Mouse (Mus musculus) forebrain, embryonic 16.5 days (tissue): Measurements from ENCODE around the gene Lgr6. TPM values are rescaled to one million over a fixed set of nuclear protein-coding genes. Genes with fewer than 3 reads are reported as not detected.

Source experiments
- ATAC-seq: fragments of 200-750 bp; cut with Nextera tagmentation; 2 replicates; pipeline ENCODE4 v1.8.0; 2017; ENCODE audit warnings: mild to moderate bottlenecking, moderate library complexity
- H3K27ac ChIP-seq: fragments of 300-500 bp; sonication (generic); 2 replicates; pipeline ENCODE4 v1.5.1; 2014; ENCODE audit warnings: low read length, control low read depth
- H3K27me3 ChIP-seq: fragments of 300-500 bp; sonication (generic); replicated peaks from 2 replicates; pipeline ENCODE4 v1.6.1; 2014; ENCODE audit warnings: low read length; ENCODE audit not compliant: control insufficient read depth, insufficient read depth
- H3K36me3 ChIP-seq: fragments of 300-500 bp; sonication (generic); 2 replicates; pipeline ENCODE4 v1.6.1; 2014; ENCODE audit not compliant: control insufficient read depth, insufficient read depth
- H3K4me1 ChIP-seq: fragments of 300-500 bp; sonication (generic); replicated peaks from 2 replicates; pipeline ENCODE4 v1.6.1; 2014; ENCODE audit warnings: low read length; ENCODE audit not compliant: control insufficient read depth, insufficient read depth
- H3K4me2 ChIP-seq: fragments of 300-500 bp; sonication (generic); 2 replicates; pipeline ENCODE4 v1.6.1; 2014; ENCODE audit warnings: mild to moderate bottlenecking, low read length, control low read depth
- H3K4me3 ChIP-seq: fragments of 300-500 bp; sonication (generic); replicated peaks from 2 replicates; pipeline ENCODE4 v1.5.1; 2014; ENCODE audit warnings: mild to moderate bottlenecking, low read length, control low read depth
- H3K9ac ChIP-seq: fragments of 300-500 bp; sonication (generic); replicated peaks from 2 replicates; pipeline ENCODE4 v1.6.1; 2014; ENCODE audit warnings: low read depth, low read length, control low read depth
- H3K9me3 ChIP-seq: fragments of 300-500 bp; sonication (generic); 2 replicates; pipeline ENCODE4 v1.6.1; 2016; ENCODE audit warnings: low read length; ENCODE audit not compliant: control insufficient read depth
- WGBS: fragments of 180-500 bp; shearing (Covaris S2); extraction: QIAGEN DNeasy Blood & Tissue Kit; methylation state at CpG from one replicate; pipeline ENCODE4 v1.1.7; 2014; 5-methylcytosine and 5-hydroxymethylcytosine counted together
- polyA plus RNA-seq: library from polyadenylated mRNA; unstranded; fragments of >200 nt; fragmentation: Nextera tagmentation; extraction: Ambion mirVana; gene quantifications from 2 replicates; pipeline ENCODE4 v1.2.1, GENCODE M21; 2015

Gene Lgr6
- polyA plus RNA-seq: 0.53 and 0.60 TPM in 2 replicates

DNA sequence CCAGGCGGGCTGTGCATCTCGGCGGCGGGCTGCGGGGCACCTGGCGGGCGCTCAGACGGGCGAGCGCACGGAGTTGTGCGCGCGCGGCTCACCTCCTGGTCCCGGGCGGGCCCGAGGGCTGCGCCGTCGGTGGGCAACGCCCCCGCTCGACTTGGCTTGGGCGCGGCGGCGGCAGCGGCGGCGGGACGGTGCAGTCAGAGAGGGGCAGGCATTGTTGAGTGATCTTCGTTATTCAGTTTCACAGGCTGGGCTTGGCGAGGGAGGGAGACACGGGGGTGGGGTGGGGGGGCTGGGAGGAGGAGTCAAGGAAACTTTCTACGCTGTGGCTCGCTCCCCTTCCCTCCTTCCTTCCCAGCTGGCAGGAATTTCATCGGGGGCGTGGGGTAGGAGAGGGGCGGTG, at the start of gene Lgr6:
TSS of gene Lgr6 (minus strand) at position 153 of the 400 bp plus-strand sequence.
- H3K36me3 ChIP-seq: no peaks in the 10 kb centered on the region
- H3K4me1 ChIP-seq: peaks cover 11% of the 10 kb centered on the region
- H3K4me2 ChIP-seq: peak within 1 kb of the TSS; percentile 61
- WGBS: 0% methylated on average over 40 of the region's 40 CpGs
- H3K9me3 ChIP-seq: no peaks in the 10 kb centered on the region
- H3K9ac ChIP-seq: peak within 1 kb of the TSS; percentile 40
- no peak within 1 kb of the TSS for H3K27ac ChIP-seq
- H3K4me3 ChIP-seq: peak within 1 kb of the TSS; percentile 36
- peaks cover 29% of the 10 kb centered on the region for H3K27me3 ChIP-seq
- peak; percentile 16; the same call in 1 of the 2 replicates for ATAC-seq

DNA sequence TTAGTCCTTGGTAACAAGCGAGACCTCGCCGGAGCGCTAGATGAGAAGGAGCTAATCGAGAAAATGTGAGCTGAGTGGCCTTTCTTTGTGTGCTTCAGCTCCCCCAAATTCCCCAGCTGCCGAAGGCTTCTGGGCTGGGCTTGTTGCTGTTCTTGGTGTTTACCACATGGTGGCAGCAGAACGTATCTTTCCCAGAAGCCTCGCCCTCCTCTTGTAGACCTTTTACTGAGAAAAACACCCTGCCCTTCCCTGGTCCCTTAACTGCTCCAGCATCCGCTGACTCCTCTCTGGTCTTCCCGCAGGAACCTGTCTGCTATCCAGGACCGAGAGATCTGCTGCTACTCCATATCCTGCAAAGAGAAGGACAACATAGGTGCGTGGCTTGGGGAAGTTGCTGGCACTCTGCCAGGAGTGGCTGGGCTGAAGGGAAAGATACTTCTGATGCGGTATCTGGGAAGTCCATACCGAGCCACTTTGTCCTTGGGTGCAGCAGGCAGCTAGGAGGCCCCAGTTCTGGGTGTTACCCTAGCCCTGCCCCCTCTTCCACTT, 49.4 kb upstream of the Lgr6 start:
- H3K9me3 ChIP-seq: no peaks in the 10 kb centered on the region
- peaks cover 10% of the 10 kb centered on the region; the same call in 1 of the 2 replicates for H3K36me3 ChIP-seq
- 2% methylated on average over 14 of the region's 14 CpGs for WGBS

DNA sequence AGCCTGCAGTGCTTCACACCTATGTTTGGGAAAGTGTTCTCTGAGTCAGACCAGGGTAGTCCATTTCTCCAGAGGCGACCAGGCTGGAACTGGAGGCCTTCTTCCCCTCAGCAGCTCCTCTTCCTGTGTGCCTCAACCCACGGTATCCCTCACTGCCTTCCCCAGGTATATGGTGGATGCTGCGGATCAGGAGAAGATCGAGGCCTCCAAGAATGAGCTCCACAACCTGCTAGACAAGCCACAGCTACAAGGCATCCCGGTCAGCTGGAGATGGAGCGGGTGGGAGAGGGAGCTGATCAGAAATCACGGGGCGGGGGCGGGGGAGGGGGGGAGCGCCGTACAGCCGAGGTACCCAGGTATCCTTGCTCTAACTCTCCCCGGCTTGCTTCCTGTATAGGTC, 48.9 kb upstream of the Lgr6 start:
- Histone ChIP-seq H3K9ac (peak overlapping the region; percentile 58), H3K4me2 (peak overlapping the region; percentile 41), H3K27ac (peak overlapping the region; percentile 88), H3K4me3 (peak overlapping the region; percentile 4; the same call in 1 of the 2 replicates), H3K36me3 (peaks cover 10% of the 10 kb centered on the region; the same call in 1 of the 2 replicates), H3K4me1 (peaks cover 42% of the 10 kb centered on the region), H3K9me3 (no peaks in the 10 kb centered on the region), H3K27me3 (no peaks in the 10 kb centered on the region)
- ATAC-seq: no peak; the same call in 1 of the 2 replicates
- 16% methylated on average over 13 of the region's 13 CpGs for WGBS

More for the DNA sequence above, 49.4 kb upstream of the Lgr6 start:
- Histone ChIP-seq H3K9ac (peak overlapping the region; percentile 58), H3K27me3 (no peaks in the 10 kb centered on the region), H3K27ac (peak overlapping the region; percentile 88), H3K4me3 (peak overlapping the region; percentile 18; the same call in 1 of the 2 replicates), H3K4me2 (peak overlapping the region; percentile 42), H3K4me1 (peaks cover 42% of the 10 kb centered on the region)
- peak; percentile 62 for ATAC-seq

DNA sequence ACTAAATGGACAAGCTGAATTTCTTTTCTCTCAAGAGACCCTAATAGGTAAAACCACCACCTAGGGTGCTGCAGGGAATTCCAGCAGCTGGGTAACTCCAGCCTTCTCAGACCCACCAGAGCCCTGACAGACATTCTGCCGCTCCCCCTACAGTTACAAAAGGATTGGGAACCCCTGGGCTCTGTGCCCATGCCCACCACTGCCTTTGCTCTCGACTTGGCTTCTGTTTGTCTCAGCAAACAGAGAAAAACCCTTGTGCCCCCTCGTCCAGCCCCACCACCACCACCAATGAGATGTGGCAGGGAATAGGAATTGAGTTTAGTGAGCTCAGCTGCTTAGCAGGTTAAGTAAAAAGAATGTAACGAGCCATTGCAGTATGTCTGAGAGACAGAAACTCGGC, 43.9 kb upstream of the Lgr6 start:
- 13% methylated on average over 5 of the region's 5 CpGs for WGBS
- Histone ChIP-seq H3K36me3 (no peaks in the 10 kb centered on the region), H3K4me1 (peaks cover 45% of the 10 kb centered on the region), H3K9me3 (no peaks in the 10 kb centered on the region), H3K27ac (peak overlapping the region; percentile 95), H3K9ac (0 out of 2 replicates have a peak overlapping the region, but pooled peaks have one; percentile 1), H3K27me3 (no peaks in the 10 kb centered on the region), H3K4me3 (peak overlapping the region; percentile 100), H3K4me2 (peak overlapping the region; percentile 93)
- ATAC-seq: no peak

DNA sequence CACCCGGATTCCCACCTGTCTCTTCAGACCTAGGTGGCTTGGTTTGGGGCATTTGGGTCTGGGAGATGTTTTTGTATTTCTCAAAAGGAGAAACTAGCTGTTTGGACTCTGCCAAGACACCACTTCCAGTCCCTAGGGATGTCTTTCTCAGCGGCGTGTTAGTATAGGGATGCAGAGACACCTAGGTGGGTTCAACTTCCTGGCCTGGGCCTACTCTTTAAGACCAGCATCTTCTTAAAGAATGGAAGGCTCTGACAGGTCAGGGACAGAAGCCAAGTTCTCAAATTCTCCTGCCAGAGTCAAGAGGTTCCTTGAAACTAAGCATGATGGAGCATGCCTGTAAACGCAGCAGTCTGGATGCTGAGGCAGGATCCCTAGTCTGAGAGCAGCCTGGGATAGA, 43.4 kb upstream of the Lgr6 start:
- Histone ChIP-seq H3K36me3 (no peaks in the 10 kb centered on the region), H3K9me3 (no peaks in the 10 kb centered on the region), H3K9ac (peak overlapping the region; percentile 99), H3K27me3 (no peaks in the 10 kb centered on the region), H3K27ac (peak overlapping the region; percentile 95), H3K4me1 (peaks cover 42% of the 10 kb centered on the region), H3K4me3 (peak overlapping the region; percentile 100), H3K4me2 (peak overlapping the region; percentile 93)
- ATAC-seq: no peak
- WGBS: 59% methylated on average over 4 of the region's 4 CpGs

DNA sequence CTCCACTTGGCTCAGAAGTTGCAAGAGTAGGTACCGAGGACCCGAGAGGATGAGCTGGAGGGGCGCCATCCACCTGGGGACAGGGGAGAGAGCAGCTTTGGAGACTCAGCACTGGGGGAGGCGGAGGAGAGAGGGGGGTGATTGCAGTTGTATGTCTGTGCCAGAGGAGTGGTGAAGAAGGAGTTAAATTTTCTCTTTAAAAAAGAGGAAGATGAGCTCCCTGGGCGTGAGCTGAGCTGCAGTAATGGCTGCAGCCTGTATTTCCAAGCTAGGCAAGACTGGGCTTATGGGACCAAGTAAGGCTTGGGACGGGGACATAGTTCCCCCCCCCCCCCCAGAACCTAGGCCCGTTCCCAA, 42.6 kb upstream of the Lgr6 start:
- ATAC-seq: peak; percentile 6
- peak overlapping the region; percentile 99 for H3K9ac ChIP-seq
- peak overlapping the region; percentile 100 for H3K4me3 ChIP-seq
- no peaks in the 10 kb centered on the region for H3K27me3 ChIP-seq
- H3K4me1 ChIP-seq: peaks cover 42% of the 10 kb centered on the region
- H3K36me3 ChIP-seq: no peaks in the 10 kb centered on the region
- 0% methylated on average over 7 of the region's 7 CpGs for WGBS
- no peaks in the 10 kb centered on the region for H3K9me3 ChIP-seq
- H3K4me2 ChIP-seq: peak overlapping the region; percentile 93
- H3K27ac ChIP-seq: peak overlapping the region; percentile 95

DNA sequence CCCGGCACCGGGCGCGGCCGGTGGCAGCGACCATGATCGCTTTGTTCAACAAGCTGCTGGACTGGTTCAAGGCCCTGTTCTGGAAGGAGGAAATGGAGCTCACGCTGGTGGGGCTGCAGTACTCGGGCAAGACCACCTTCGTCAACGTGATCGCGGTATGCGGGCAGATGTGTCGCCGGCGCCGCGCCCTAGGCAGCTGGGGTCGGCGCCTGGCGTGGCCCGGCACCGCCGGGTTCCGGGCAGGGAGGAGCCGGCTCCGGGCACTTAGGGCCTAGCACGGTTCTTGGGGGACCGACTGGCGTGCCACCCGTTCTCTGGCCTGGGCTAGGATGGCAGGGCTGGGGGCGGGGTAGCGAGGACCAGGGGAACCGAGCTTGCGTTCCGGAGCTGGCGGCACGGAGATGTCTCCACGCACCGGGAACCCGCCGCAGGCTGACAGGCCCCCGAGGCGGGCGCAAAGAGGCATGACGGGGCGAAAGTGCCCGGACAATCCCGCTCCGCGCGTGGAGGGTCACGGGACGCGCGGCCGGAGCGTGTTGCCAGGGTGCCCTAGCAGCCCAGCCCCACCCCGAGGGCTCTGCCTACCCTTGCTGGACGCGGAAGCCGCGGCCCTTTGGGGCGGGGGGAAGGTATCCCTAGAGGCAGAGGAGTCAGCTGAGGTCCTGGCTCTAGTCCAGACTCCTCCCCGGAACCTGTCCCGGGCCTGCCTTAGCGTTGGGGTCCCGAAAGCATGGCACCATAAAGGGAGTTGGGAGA, 42.0 kb upstream of the Lgr6 start:
- Histone ChIP-seq H3K27ac (peak overlapping the region; percentile 95), H3K36me3 (no peaks in the 10 kb centered on the region), H3K9me3 (no peaks in the 10 kb centered on the region), H3K9ac (peak overlapping the region; percentile 99), H3K4me3 (peak overlapping the region; percentile 100), H3K27me3 (no peaks in the 10 kb centered on the region), H3K4me1 (peaks cover 37% of the 10 kb centered on the region), H3K4me2 (peak overlapping the region; percentile 93)
- under 1% methylated on average over 67 of the region's 69 CpGs for WGBS
- ATAC-seq: peak; percentile 59

DNA sequence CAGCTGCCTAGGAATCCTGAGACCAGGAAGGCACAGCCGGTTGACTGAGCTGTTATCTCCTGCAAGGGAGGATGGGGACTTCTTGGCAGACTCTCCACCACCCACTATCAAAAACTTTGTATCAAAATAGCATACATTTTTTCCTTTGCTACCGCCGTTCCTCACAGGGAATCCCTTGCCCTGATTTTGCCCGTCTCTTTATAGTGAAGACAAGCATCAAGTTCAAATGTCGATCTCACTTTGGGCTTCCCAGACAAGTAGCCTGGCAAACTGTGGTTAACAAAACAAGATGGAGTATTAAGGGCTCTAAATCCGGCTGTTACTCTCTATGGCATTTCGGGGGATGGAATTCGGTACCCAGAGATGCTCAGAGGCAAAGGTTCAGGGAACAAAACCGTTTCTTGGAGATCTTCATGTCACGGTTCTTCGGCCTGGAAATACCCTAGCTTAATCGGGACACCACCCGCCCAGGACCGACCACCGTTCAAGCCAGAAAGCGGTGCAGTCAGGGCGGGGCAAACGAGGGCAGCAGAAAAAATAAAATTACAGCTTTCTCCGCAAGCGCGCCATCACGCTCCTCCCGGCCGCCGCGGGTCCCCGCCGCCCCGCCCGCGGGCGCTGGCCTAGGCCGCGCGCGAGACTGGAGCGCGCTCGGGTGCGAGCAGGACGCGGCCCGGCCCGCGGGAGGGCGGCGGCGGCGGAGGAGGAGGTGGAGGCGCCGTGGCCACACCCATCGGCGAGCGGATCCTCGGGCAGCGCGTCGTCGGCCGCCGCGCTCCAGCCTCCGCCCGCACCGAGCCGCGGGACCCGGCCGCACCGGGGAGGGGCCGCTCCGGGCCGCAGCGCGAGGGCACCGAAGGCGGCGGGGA, 41.2 kb upstream of the Lgr6 start, which contains the start of gene Arl8a:
TSS of gene Arl8a (plus strand) at position 748 of the 869 bp plus-strand sequence.
- Histone ChIP-seq H3K9ac (peak within 1 kb of the TSS; percentile 99), H3K9me3 (no peaks in the 10 kb centered on the region), H3K4me2 (peak within 1 kb of the TSS; percentile 93), H3K27ac (peak within 1 kb of the TSS; percentile 95), H3K4me1 (peaks cover 36% of the 10 kb centered on the region), H3K27me3 (no peaks in the 10 kb centered on the region), H3K4me3 (peak within 1 kb of the TSS; percentile 100), H3K36me3 (no peaks in the 10 kb centered on the region)
- peak; percentile 87 for ATAC-seq
- WGBS: under 1% methylated on average over 77 of the region's 78 CpGs

DNA sequence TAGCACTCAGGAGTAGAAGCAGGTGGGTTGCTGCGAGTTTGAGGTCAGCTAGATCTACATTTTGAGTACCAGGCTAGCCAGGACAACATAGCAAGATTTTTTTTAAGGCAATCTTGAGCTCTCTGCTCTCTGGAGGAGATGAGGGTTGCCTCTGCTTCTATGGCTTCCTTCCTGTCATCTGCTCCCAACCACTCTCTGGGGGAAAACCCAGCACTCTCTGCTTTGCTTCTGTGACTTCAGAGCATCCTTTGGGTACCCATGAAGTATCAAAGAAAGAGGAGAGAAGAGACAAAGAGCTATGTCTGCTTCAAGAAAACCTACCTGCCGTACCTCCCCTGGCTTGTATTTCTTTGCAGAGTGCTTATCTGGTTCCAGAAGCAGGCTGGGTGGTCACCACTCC, 38.9 kb upstream of the Lgr6 start:
- Histone ChIP-seq H3K9me3 (no peaks in the 10 kb centered on the region), H3K9ac (no peak overlapping the region), H3K27me3 (no peaks in the 10 kb centered on the region), H3K4me2 (no peak overlapping the region), H3K27ac (no peak overlapping the region), H3K36me3 (no peaks in the 10 kb centered on the region), H3K4me1 (peaks cover 17% of the 10 kb centered on the region), H3K4me3 (no peak overlapping the region)
- no peak for ATAC-seq
- 85% methylated on average over 2 of the region's 2 CpGs for WGBS
